Mouse (Mus musculus) kidney, adult 2 months (tissue): ENCODE data around the gene Pebp1.

Source experiments
- CTCF ChIP-seq: fragments of 200-500 bp; conservative IDR thresholded peaks from 2 replicates; pipeline ENCODE4 v1.5.1; 2011; ENCODE audit warnings: low read depth, mild to moderate bottlenecking, control low read depth, low read length, moderate library complexity, mixed read lengths; ENCODE audit not compliant: insufficient read depth, insufficient read length
- POLR2A ChIP-seq: fragments of 200-500 bp; IDR thresholded peaks from one replicate; pipeline ENCODE4 v1.6.1; 2011; ENCODE audit warnings: low read depth, low read length, control low read depth

DNA sequence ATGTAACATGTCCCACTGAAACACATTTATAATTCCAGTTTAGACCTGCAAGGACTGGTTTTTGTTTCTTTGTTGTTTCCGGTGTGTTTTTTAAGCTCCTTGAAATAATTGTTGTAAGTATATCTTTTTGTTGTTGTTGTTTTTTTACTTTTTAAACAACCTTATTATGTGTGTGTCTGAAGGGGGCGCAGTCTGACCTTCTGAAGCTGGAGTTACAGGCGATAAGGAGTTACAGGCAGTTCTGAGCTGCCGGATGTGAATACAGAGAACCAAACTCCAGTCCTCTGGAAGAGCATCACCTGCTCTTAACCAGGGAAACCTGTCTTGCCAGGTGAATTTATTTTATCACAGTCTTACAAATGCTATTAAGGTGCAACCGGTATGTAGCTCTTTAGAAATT lies 18.3 kb upstream of the Pebp1 start:
- TF ChIP-seq CTCF (no peak), POLR2A (no peak)
